ENCODE assay signal across 26 mouse cellular contexts in genomic region chr3:116166296-116166695, GRCm38 (mm10).
"Had no signal": no experiment of that assay in that cellular context is flagged by ENCODE, and none has a peak within 500 bp of the region (broad histone marks: within the 10 kb centered on the region; RNA-seq: fewer than 3 reads in every experiment).

No protein-coding gene starts in this region.

- H3K36me3 ChIP-seq: heart, embryonic 10.5 days; heart, embryonic 13.5 days; heart, embryonic 15.5 days; hindbrain, embryonic 15.5 days; kidney, embryonic 15.5 days; limb, embryonic 13.5 days; limb, embryonic 15.5 days; liver, embryonic 12.5 days had no signal

- H3K9ac ChIP-seq: heart, embryonic 13.5 days; heart, embryonic 15.5 days; hindbrain, embryonic 15.5 days; kidney, embryonic 15.5 days; limb, embryonic 13.5 days; limb, embryonic 15.5 days; liver, embryonic 12.5 days; liver, embryonic 14.5 days had no signal

- DNase-seq: gastrocnemius, adult 2 months; gastrocnemius, postnatal 10 days; gastrocnemius, postnatal 25 days; heart, adult 18-20 months; heart, postnatal 14 days; heart, postnatal 36 days; kidney, adult 11 months; kidney, adult 2 months; kidney, adult 9 months; kidney, postnatal 14 days; kidney, postnatal 36 days; layer of hippocampus, adult 9-11 months; layer of hippocampus, postnatal 36 days; left cerebral cortex, postnatal 4 days had no signal

- H3K4me2 ChIP-seq: heart, embryonic 13.5 days; heart, embryonic 15.5 days; hindbrain, embryonic 15.5 days; kidney, embryonic 15.5 days; limb, embryonic 13.5 days; limb, embryonic 15.5 days; liver, embryonic 12.5 days had no signal

- H3K4me3 ChIP-seq: gastrocnemius, adult 2 months; heart, embryonic 10.5 days; heart, embryonic 13.5 days; heart, embryonic 15.5 days; hindbrain, embryonic 15.5 days; kidney, embryonic 15.5 days; limb, embryonic 13.5 days; limb, embryonic 15.5 days; liver, embryonic 12.5 days had no signal

- ATAC-seq: hindbrain, postnatal 0 days; intestine, embryonic 16.5 days; liver, embryonic 12.5 days had no signal

- H3K27ac ChIP-seq: gastrocnemius, adult 2 months; heart, embryonic 10.5 days; heart, embryonic 13.5 days; heart, embryonic 15.5 days; hindbrain, embryonic 15.5 days; hindbrain, postnatal 0 days; kidney, embryonic 15.5 days; kidney, postnatal 0 days; limb, embryonic 13.5 days; limb, embryonic 15.5 days; liver, embryonic 12.5 days; liver, embryonic 14.5 days had no signal

- H3K9me3 ChIP-seq: heart, embryonic 10.5 days; heart, embryonic 13.5 days; heart, embryonic 15.5 days; hindbrain, embryonic 15.5 days; kidney, embryonic 15.5 days; limb, embryonic 13.5 days; limb, embryonic 15.5 days; liver, embryonic 12.5 days had no signal

- H3K27me3 ChIP-seq: heart, embryonic 13.5 days; heart, embryonic 15.5 days; hindbrain, embryonic 15.5 days; kidney, embryonic 15.5 days; limb, embryonic 13.5 days; limb, embryonic 15.5 days; liver, embryonic 12.5 days had no signal

- H3K4me1 ChIP-seq: heart, embryonic 10.5 days; heart, embryonic 15.5 days; hindbrain, embryonic 15.5 days; kidney, embryonic 15.5 days; limb, embryonic 13.5 days; limb, embryonic 15.5 days; liver, embryonic 12.5 days had no signal
